Comparison of ENCODE assay signal across 12 mouse cellular contexts in genomic region chr12:3823408-3823807, GRCm38 (mm10). TPM values are rescaled to one million over a fixed set of nuclear protein-coding genes. Genes with fewer than 3 reads are reported as not detected.
DNase-seq lines count a peak whose midpoint lies in the region; ATAC-seq and TF ChIP-seq lines count a peak whose summit lies in the region.
"Had no signal": no experiment of that assay in that cellular context is flagged by ENCODE, and none has a peak within 500 bp of the region (broad histone marks: within the 10 kb centered on the region; RNA-seq: fewer than 3 reads in every experiment).

No protein-coding gene starts in this region.

- TF ChIP-seq CTCF in lung, adult 2 months (IDR thresholded peaks at IDR 0.05; ENCODE audit: insufficient read depth, low read length): no peak

- intact Hi-C loops in left cerebral cortex, postnatal 10 days (cut with DNase I): no loop called here

- no peak overlapping the region for H3K4me3 ChIP-seq in lung, adult 2 months (replicated peaks; ENCODE audit: extremely low read depth, low read depth, low read length)
- H3K4me3 ChIP-seq: liver, embryonic 13.5 days; megakaryocyte, embryonic 14.5 days had no signal

- 76% methylated on average over 5 of the region's 5 CpGs for WGBS in lung, adult 2 months

- peaks cover 9% of the 10 kb centered on the region for H3K4me1 ChIP-seq in lung, adult 2 months (ENCODE audit: control insufficient read depth, insufficient read depth, low read length)

- no peak for TF ChIP-seq POLR2A in lung, adult 2 months (IDR thresholded peaks at IDR 0.05; ENCODE audit: borderline replicate concordance, extremely low read depth, low read depth, low read length)

- DNase-seq in frontal cortex, postnatal 10 days (ENCODE audit: low spot score in 2 of 2): no peak
- DNase-seq in left cerebral cortex, adult 9 months (ENCODE audit: low spot score in 2 of 2): peak; percentile 70 to 71
- no peak for DNase-seq in left cerebral cortex, postnatal 10 days (ENCODE audit: extremely low spot score in 1 of 2, low spot score in 2 of 2)
- DNase-seq in frontal cortex, adult 2 months (ENCODE audit: extremely low spot score in 1 of 2, low spot score in 1 of 2): peak; percentile 66 to 79
- DNase-seq in right cerebral cortex, postnatal 25 days: peak; percentile 58
- no peak for DNase-seq in lung, adult 2 months
- no peak for DNase-seq in MN1 (ENCODE audit: low spot score)
- DNase-seq: liver, embryonic 13.5 days; thymus, postnatal 4 days had no signal

- peak; percentile 55 for ATAC-seq in frontal cortex, adult (ENCODE audit: low TSS enrichment)
- ATAC-seq: hindbrain, embryonic 16.5 days had no signal

RNA-seq across cellular contexts. Expression of gene Dnmt3a, which starts 17.6 kb away (rescaled TPM):
- total RNA-seq in left cerebral cortex, postnatal 10 days (2021): 100 to 1,000 TPM; 331 to 345 TPM
- 42.5 and 44.7 TPM in 2 replicates for polyA plus RNA-seq in frontal cortex, adult 2 months (2012; rRNA removed)
- 14.6 and 14.7 TPM in 2 replicates for polyA plus RNA-seq in lung, adult 2 months (2012; rRNA removed)

Comparison
In these comparisons a context has a peak if more than half of its experiments do, and no peak if none do; other contexts are left out.
1. DNase-seq: peak in left cerebral cortex, adult 9 months (2 of 2), frontal cortex, adult 2 months (2 of 2) and right cerebral cortex, postnatal 25 days (single experiment); none in frontal cortex, postnatal 10 days (0 of 2), left cerebral cortex, postnatal 10 days (0 of 2), lung, adult 2 months (single experiment) and MN1 (single experiment).